Mouse (Mus musculus) neural tube, embryonic 12.5 days (tissue): Measurements from ENCODE around the gene Atf6. TPM values are rescaled to one million over a fixed set of nuclear protein-coding genes. Genes with fewer than 3 reads are reported as not detected.

Experiments
- ATAC-seq: fragments of 200-750 bp; cut with Nextera tagmentation; 2 replicates; pipeline ENCODE4 v1.8.0; 2017; ENCODE audit warnings: low read depth, mild to moderate bottlenecking, moderate TSS enrichment, moderate library complexity; ENCODE audit not compliant: low FRiP score
- H3K27ac ChIP-seq: fragments of 300-500 bp; sonication (generic); 2 replicates; pipeline ENCODE4 v1.5.1; 2016
- H3K27me3 ChIP-seq: fragments of 300-500 bp; sonication (generic); replicated peaks from 2 replicates; pipeline ENCODE4 v1.6.1; 2016; ENCODE audit warnings: mild to moderate bottlenecking
- H3K36me3 ChIP-seq: fragments of 300-500 bp; sonication (generic); 2 replicates; pipeline ENCODE4 v1.6.1; 2016; ENCODE audit warnings: mild to moderate bottlenecking
- H3K4me1 ChIP-seq: fragments of 300-500 bp; sonication (generic); 2 replicates; pipeline ENCODE4 v1.6.1; 2016
- H3K4me2 ChIP-seq: fragments of 300-500 bp; sonication (generic); replicated peaks from 2 replicates; pipeline ENCODE4 v1.6.1; 2016; ENCODE audit warnings: mild to moderate bottlenecking
- H3K4me3 ChIP-seq: fragments of 300-500 bp; sonication (generic); 2 replicates; pipeline ENCODE4 v1.5.1; 2016
- H3K9ac ChIP-seq: fragments of 300-500 bp; sonication (generic); 2 replicates; pipeline ENCODE4 v1.6.1; 2016; ENCODE audit warnings: mild to moderate bottlenecking
- H3K9me3 ChIP-seq: fragments of 300-500 bp; sonication (generic); 2 replicates; pipeline ENCODE4 v1.6.1; 2016; ENCODE audit warnings: mild to moderate bottlenecking
- WGBS: fragments of 180-500 bp; shearing (Covaris S2); methylation state at CpG from one replicate; pipeline ENCODE4 v1.1.7; 2016; 5-methylcytosine and 5-hydroxymethylcytosine counted together
- polyA plus RNA-seq: library from polyadenylated mRNA; unstranded; fragments of >200 nt; fragmentation: Nextera tagmentation; extraction: Ambion mirVana; gene quantifications from 2 replicates; pipeline ENCODE4 v1.2.1, GENCODE M21; 2016

Atf6 gene
- polyA plus RNA-seq, 1 experiment from 2014 or later: 10.2 TPM

- Histone ChIP-seq H3K9ac (no peak overlapping the region), H3K4me1 (no peaks in the 10 kb centered on the region), H3K4me3 (no peak overlapping the region), H3K36me3 (no peaks in the 10 kb centered on the region), H3K27ac (no peak overlapping the region), H3K27me3 (no peaks in the 10 kb centered on the region), H3K9me3 (no peaks in the 10 kb centered on the region), H3K4me2 (no peak overlapping the region)
- 92% methylated on average over 2 of the region's 2 CpGs for WGBS
- no peak for ATAC-seq
Observed at GRCm38 (mm10) chr1:170858872-170859271, 8.7 kb downstream of the Atf6 start.

GRCm38 (mm10) chr1:170857369-170857768, 10.2 kb downstream of the Atf6 start:
- ATAC-seq: no peak
- no peak overlapping the region for H3K9ac ChIP-seq
- H3K4me2 ChIP-seq: no peak overlapping the region
- no peaks in the 10 kb centered on the region for H3K27me3 ChIP-seq
- no peak overlapping the region for H3K27ac ChIP-seq
- no peaks in the 10 kb centered on the region for H3K4me1 ChIP-seq
- no peak overlapping the region for H3K4me3 ChIP-seq
- WGBS: 85% methylated on average over 2 of the region's 2 CpGs
- no peaks in the 10 kb centered on the region for H3K9me3 ChIP-seq
- H3K36me3 ChIP-seq: peaks cover 5% of the 10 kb centered on the region; the same call in 1 of the 2 replicates

- 91% methylated on average over 13 of the region's 13 CpGs for WGBS
- Histone ChIP-seq H3K36me3 (peaks cover 12% of the 10 kb centered on the region), H3K9ac (no peak overlapping the region), H3K4me3 (no peak overlapping the region), H3K27me3 (no peaks in the 10 kb centered on the region), H3K27ac (no peak overlapping the region), H3K4me2 (no peak overlapping the region), H3K4me1 (no peaks in the 10 kb centered on the region), H3K9me3 (no peaks in the 10 kb centered on the region)
- ATAC-seq: no peak
Observed at GRCm38 (mm10) chr1:170855056-170855760, 12.4 kb downstream of the Atf6 start.

- Histone ChIP-seq H3K27me3 (no peaks in the 10 kb centered on the region), H3K9ac (no peak overlapping the region), H3K9me3 (no peaks in the 10 kb centered on the region), H3K4me2 (no peak overlapping the region), H3K36me3 (peaks cover 12% of the 10 kb centered on the region), H3K27ac (no peak overlapping the region), H3K4me3 (no peak overlapping the region), H3K4me1 (no peaks in the 10 kb centered on the region)
- no peak for ATAC-seq
- 84% methylated on average over 3 of the region's 3 CpGs for WGBS
Observed at GRCm38 (mm10) chr1:170853604-170854003, 14.0 kb downstream of the Atf6 start.

- 94% methylated on average over 23 of the region's 23 CpGs for WGBS
- ATAC-seq: no peak
Observed at GRCm38 (mm10) chr1:170850637-170851624, 16.6 kb downstream of the Atf6 start.

GRCm38 (mm10) chr1:170850007-170850406, 17.6 kb downstream of the Atf6 start:
- Histone ChIP-seq H3K27ac (no peak overlapping the region), H3K4me2 (no peak overlapping the region), H3K36me3 (peaks cover 12% of the 10 kb centered on the region), H3K27me3 (no peaks in the 10 kb centered on the region), H3K4me1 (no peaks in the 10 kb centered on the region), H3K4me3 (no peak overlapping the region), H3K9me3 (no peaks in the 10 kb centered on the region), H3K9ac (no peak overlapping the region)
- WGBS: 100% methylated on average over 2 of the region's 2 CpGs
- ATAC-seq: no peak

More at GRCm38 (mm10) chr1:170850637-170851624, 16.6 kb downstream of the Atf6 start:
- no peaks in the 10 kb centered on the region for H3K9me3 ChIP-seq
- H3K4me3 ChIP-seq: no peak overlapping the region
- no peak overlapping the region for H3K9ac ChIP-seq
- no peak overlapping the region for H3K27ac ChIP-seq
- no peak overlapping the region for H3K4me2 ChIP-seq
- H3K27me3 ChIP-seq: no peaks in the 10 kb centered on the region
- peaks cover 12% of the 10 kb centered on the region for H3K36me3 ChIP-seq
- H3K4me1 ChIP-seq: no peaks in the 10 kb centered on the region

- Histone ChIP-seq H3K4me2 (no peak overlapping the region), H3K4me1 (no peaks in the 10 kb centered on the region), H3K27ac (no peak overlapping the region), H3K27me3 (no peaks in the 10 kb centered on the region), H3K36me3 (peaks cover 9% of the 10 kb centered on the region), H3K4me3 (no peak overlapping the region), H3K9me3 (no peaks in the 10 kb centered on the region), H3K9ac (no peak overlapping the region)
- no peak for ATAC-seq
- 61% methylated on average over 10 of the region's 10 CpGs for WGBS
Observed at GRCm38 (mm10) chr1:170845448-170846307, 21.9 kb downstream of the Atf6 start.

GRCm38 (mm10) chr1:170844380-170844779, 23.2 kb downstream of the Atf6 start:
- WGBS: 53% methylated on average over 8 of the region's 8 CpGs
- no peaks in the 10 kb centered on the region for H3K9me3 ChIP-seq
- H3K4me3 ChIP-seq: no peak overlapping the region
- no peak overlapping the region for H3K9ac ChIP-seq
- H3K36me3 ChIP-seq: peaks cover 4% of the 10 kb centered on the region; the same call in 1 of the 2 replicates
- H3K4me1 ChIP-seq: no peaks in the 10 kb centered on the region
- ATAC-seq: no peak
- no peak overlapping the region for H3K27ac ChIP-seq
- H3K27me3 ChIP-seq: no peaks in the 10 kb centered on the region
- no peak overlapping the region for H3K4me2 ChIP-seq

- Histone ChIP-seq H3K27me3 (no peaks in the 10 kb centered on the region), H3K27ac (no peak overlapping the region), H3K4me1 (no peaks in the 10 kb centered on the region), H3K4me3 (no peak overlapping the region), H3K4me2 (no peak overlapping the region), H3K9ac (no peak overlapping the region), H3K9me3 (no peaks in the 10 kb centered on the region), H3K36me3 (peaks cover 8% of the 10 kb centered on the region; the same call in 1 of the 2 replicates)
- ATAC-seq: no peak
Observed at GRCm38 (mm10) chr1:170839685-170840084, 27.9 kb downstream of the Atf6 start.

GRCm38 (mm10) chr1:170834756-170835155, 32.8 kb downstream of the Atf6 start:
- H3K4me3 ChIP-seq: no peak overlapping the region
- H3K4me2 ChIP-seq: no peak overlapping the region
- H3K9me3 ChIP-seq: no peaks in the 10 kb centered on the region
- WGBS: 80% methylated on average over 9 of the region's 9 CpGs
- H3K4me1 ChIP-seq: no peaks in the 10 kb centered on the region
- no peak for ATAC-seq
- peaks cover 14% of the 10 kb centered on the region; the same call in 1 of the 2 replicates for H3K36me3 ChIP-seq
- H3K27ac ChIP-seq: no peak overlapping the region
- H3K9ac ChIP-seq: no peak overlapping the region
- H3K27me3 ChIP-seq: no peaks in the 10 kb centered on the region

- H3K36me3 ChIP-seq: peaks cover 11% of the 10 kb centered on the region; the same call in 1 of the 2 replicates
- no peaks in the 10 kb centered on the region for H3K27me3 ChIP-seq
- no peak overlapping the region for H3K4me3 ChIP-seq
- no peaks in the 10 kb centered on the region for H3K4me1 ChIP-seq
- 97% methylated on average over 1 of the region's 1 CpGs for whole genome bisulfite sequencing
- H3K9ac ChIP-seq: no peak overlapping the region
- H3K27ac ChIP-seq: no peak overlapping the region
- H3K4me2 ChIP-seq: no peak overlapping the region
- H3K9me3 ChIP-seq: no peaks in the 10 kb centered on the region
- ATAC-seq: no peak
Observed at GRCm38 (mm10) chr1:170829781-170830180, 37.8 kb downstream of the Atf6 start.
